ENCODE assay signal across 11 mouse cellular contexts in genomic region chr7:130732908-130733307, GRCm38 (mm10). TPM values are rescaled to one million over a fixed set of nuclear protein-coding genes. Genes with fewer than 3 reads are reported as not detected.
DNase-seq lines count a peak whose midpoint lies in the region; ATAC-seq lines count a peak whose summit lies in the region.
"Had no signal": no experiment of that assay in that cellular context is flagged by ENCODE, and none has a peak within 500 bp of the region (broad histone marks: within the 10 kb centered on the region; RNA-seq: fewer than 3 reads in every experiment).

No protein-coding gene starts in this region.

- H3K27me3 ChIP-seq in hindbrain, embryonic 15.5 days = no peaks in the 10 kb centered on the region

- H3K4me2 ChIP-seq in hindbrain, embryonic 15.5 days = no peak overlapping the region; the same call in 1 of the 2 replicates
- H3K4me2 ChIP-seq: lung, embryonic 14.5 days had no signal

- no peak for ATAC-seq in hindbrain, embryonic 15.5 days (ENCODE audit: low FRiP score, low read depth)

- peak; percentile 56 for DNase-seq in retina, postnatal 1 day
- no peak for DNase-seq in retina, embryonic 14.5 days (ENCODE audit: low spot score)
- DNase-seq in kidney, postnatal 10 days = peak; percentile 31
- DNase-seq in cerebellum, adult 8-10 months = no peak
- DNase-seq in Muller cell, postnatal 12 days (ENCODE audit: inconsistent ontology term) = no peak
- DNase-seq in B cell, adult 2 months = no peak
- DNase-seq: cerebellum, postnatal 25 days; heart, postnatal 14 days; lung, embryonic 14.5 days; thymus, postnatal 14 days had no signal

- H3K4me3 ChIP-seq in hindbrain, embryonic 15.5 days = no peak overlapping the region

- no peak overlapping the region for H3K9ac ChIP-seq in hindbrain, embryonic 15.5 days
- H3K9ac ChIP-seq: lung, embryonic 14.5 days had no signal

- H3K4me1 ChIP-seq in hindbrain, embryonic 15.5 days (replicated peaks) = peaks cover 24% of the 10 kb centered on the region

- H3K27ac ChIP-seq in hindbrain, embryonic 15.5 days (replicated peaks) = peak overlapping the region; percentile 67

- no peaks in the 10 kb centered on the region for H3K9me3 ChIP-seq in hindbrain, embryonic 15.5 days

- peaks cover 63% of the 10 kb centered on the region for H3K36me3 ChIP-seq in hindbrain, embryonic 15.5 days

- WGBS in hindbrain, embryonic 15.5 days = 35% methylated on average over 6 of the region's 6 CpGs

RNA-seq across cellular contexts. Expression of gene Btbd16, which starts 41.0 kb away (rescaled TPM):
- 0.09 TPM in 1 of 2 replicates, not detected in the other for polyA plus RNA-seq in hindbrain, embryonic 15.5 days (2015; fragmentation: Nextera tagmentation; extraction: Ambion mirVana)
- polyA plus RNA-seq: lung, embryonic 14.5 days had no signal

Comparison
In these comparisons a context has a peak if more than half of its experiments do, and no peak if none do; other contexts are left out.
1. DNase-seq: peak in retina, postnatal 1 day (single experiment) and kidney, postnatal 10 days (single experiment); none in retina, embryonic 14.5 days (single experiment), cerebellum, adult 8-10 months (single experiment), Muller cell, postnatal 12 days (single experiment) and B cell, adult 2 months (0 of 2).